Mouse (Mus musculus) small intestine, adult 2 months (tissue): Measurements from ENCODE around the gene Serpinh1.

ENCODE experiments used
- CTCF ChIP-seq: fragments of 200-500 bp; IDR thresholded peaks from 2 replicates; pipeline ENCODE4 v1.5.1; 2012; ENCODE audit warnings: low read depth, mild to moderate bottlenecking, control low read depth, inconsistent platforms, low read length, moderate library complexity, mixed read lengths; ENCODE audit not compliant: insufficient replicate concordance, insufficient read length; ENCODE audit errors: extremely low read depth
- POLR2A ChIP-seq: fragments of 200-500 bp; IDR thresholded peaks from 2 replicates; pipeline ENCODE4 v1.6.1; 2012; ENCODE audit warnings: low read depth, mild to moderate bottlenecking, control low read depth, inconsistent platforms, low read length, moderate library complexity

DNA sequence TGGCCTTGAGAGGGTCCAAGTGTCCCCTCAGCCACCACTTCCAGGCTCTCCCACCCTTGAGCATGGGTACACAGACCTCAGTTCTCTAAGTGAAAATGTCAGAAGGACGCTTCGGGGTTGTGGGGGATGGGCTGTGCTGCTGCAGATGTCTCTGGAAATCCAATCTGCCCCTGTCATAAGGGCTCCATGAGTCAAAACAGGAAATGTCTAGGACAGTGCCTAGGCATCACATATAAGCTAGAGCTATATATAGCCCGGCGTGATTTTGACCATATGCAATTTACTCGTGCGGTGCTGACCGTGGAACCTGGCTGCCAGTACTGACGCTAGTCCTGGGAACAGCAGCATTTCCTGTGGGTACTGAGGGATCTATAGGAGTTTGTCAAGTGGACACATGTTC lies 48.3 kb upstream of the Serpinh1 start:
- TF ChIP-seq CTCF (no peak), POLR2A (no peak)
